Mouse (Mus musculus) cerebellum, adult 11 months (tissue): ENCODE data around the gene Limk2.
A peak's percentile ranks its signal among the peaks of the same experiment; 100 is the strongest.

Experiments used
- DNase-seq: peaks from one replicate; pipeline ENCODE4 v3.0.0; 2022

Gene Limk2

DNA sequence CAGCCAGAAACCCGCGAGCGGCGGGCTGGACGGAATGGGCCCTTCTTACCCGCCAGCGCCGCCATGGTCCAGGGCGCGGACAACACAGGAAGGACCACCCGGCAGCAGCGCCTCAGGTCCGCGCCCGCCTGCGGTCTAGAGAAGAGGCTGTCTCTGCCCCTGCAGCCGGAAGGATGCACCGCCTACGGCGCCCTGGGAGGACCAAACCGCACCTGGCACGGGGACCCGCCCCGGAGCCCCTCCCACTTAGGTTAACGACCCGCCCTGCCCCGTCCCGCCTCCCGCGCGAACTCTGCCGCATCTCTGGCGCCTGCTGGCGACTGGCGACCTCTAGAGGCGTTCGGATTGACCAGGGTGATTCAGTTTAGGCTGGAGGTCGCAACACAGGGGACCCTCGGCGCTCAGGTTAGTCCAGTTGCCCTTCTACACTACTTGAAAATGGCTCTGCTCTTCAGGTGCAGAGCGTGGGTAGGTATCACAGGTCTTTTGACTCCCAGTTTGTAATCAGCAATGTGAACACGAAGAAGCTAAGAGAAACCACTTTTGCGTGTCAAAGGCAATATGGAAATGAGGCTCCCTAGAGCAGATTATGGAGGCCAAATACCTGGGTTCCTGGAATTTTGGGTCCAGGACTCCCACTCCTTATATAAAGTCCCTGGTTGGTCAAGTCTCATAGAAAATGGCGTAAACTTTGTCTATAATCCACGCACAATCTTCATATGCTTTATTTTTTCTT, at the start of gene Limk2:
Limk2 (minus strand) TSS at position 193 of the 736 bp plus-strand sequence.
- DNase-seq, result peak; percentile 93

DNA sequence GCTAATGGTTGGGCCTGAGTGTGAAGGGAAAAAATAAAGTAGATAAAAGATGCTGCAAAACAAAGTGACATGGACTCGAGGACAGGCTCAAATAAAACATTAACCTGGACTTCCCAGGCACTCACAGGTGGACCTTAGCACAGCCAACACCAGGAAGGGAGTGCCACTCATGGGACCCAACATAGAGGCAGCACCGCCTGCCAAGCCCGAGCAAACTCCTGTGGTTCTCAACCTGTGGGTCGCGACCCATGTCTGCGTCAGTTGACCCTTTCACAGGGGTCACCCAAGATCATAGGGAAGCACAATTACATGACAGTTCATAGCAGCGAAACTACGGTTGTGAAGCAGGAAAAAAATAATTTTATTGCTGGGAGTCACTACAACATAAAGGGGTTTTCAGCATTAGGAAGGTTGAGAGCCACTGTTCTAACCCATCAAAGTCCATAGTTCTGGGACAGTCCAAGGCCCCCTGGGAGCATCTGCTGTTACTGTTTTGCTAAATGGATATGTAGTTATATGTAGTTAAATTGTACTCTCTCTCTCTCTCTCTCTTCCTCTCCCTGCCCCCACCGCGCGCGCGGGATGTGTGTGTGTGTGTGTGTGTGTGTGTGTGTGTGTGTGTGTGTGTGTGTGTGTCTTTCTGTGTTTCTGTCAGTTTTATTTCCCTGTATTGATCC, 49.6 kb upstream of the Limk2 start:
- DNase-seq, result no peak

DNA sequence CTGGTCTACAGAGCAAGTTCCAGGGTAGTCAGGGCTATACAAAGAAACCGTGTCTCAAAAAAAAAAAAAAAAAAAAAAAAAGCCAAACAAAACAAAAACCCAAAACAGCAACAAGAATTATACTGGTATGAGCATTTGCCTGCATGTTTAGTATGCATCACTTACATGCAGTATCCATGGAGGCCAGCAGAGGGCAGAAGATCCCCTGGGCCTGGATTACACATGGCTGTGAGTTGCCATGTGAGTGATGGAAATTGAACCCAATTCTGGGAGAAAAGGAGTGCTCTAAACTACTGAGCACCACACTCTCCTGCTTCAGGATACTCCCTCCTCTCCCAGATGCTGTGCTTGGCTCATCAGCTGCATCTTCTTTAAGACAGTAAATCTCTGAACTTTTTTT, 47.4 kb upstream of the Limk2 start:
- peak; percentile 66 for DNase-seq

DNA sequence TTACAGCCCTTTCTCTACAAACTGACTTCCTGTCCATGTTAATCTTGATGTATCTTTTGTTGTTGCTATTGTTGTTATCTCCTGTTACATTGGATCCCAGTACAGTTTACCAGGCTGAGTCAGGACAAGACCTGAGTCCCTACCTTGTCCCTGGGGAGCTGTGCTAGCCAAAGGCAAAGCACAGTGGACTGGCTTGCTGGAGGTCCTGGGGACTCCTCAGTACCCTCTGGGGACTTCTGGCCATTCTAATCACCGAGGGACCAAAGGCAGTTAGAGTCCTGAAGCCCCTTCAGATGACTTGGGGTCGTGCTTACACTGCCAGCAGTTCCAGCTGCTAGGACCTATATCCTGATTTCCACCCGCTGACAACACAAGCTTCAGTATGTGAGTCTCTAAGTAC, 45.5 kb upstream of the Limk2 start:
- no peak for DNase-seq

DNA sequence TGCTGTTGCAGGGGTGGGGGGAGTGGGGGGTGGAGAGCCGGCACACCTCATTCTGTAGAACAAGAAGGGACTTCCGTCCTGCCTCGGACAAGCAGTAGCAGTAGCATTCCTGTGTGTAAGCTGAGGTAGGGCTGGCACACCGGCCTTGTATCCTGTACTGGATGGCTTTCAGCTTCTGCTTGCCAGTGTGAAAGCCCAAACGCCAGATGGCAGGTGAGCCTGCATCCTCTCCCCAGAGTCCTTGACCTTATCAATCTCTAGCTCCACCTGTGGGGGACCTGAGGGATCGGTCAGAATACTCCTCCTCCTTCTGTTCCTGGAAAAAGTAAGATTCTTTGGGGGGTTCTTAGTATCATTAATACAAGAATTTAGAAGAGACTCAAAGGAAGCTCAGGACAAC, 44.5 kb upstream of the Limk2 start:
- peak; percentile 69 for DNase-seq

DNA sequence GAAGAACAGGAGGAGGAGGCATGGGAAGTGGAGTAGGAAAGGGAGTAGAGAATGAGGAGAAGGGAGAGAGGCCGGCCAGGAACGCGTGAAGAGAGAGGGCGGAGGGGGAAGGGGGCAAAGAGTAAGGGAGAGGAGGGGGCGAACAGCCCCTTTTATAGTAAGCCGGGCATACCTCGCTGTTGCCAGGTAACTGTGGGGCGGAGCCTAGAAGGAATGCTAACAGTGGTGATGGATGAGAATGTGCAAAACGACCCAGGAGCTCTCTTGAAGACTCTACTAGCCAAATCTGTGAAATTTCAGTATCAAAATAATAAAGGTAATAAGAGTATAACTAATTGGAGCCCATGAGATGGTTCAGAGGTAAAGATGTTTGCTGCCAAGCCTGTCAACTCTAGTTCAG, 43.8 kb upstream of the Limk2 start:
- DNase-seq, result peak; percentile 38

DNA sequence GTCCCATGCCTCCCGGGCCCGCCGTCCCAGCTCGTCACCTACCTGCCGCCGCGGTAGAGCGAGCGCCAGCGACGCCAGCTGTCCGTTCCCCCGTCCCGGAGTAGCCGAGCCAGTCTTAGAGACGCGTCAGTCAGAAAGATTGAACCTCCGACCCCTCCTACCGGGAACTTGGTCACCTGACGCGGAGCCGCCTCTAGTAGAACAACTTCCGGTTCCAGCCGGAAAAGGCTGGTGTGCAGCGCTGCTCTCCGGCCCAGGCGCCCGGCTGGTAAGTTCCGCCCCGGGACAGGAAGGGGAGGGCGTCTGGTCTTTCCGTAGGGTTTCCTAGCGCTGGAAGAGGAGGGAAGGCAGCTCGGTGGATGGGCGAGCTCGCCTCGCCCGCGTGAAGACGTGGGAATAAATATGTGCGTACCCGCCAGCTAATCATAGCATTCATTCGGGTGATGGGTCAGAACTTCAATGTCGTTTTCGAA, 43.2 kb upstream of the Limk2 start, which contains the start of gene Rnf185:
Rnf185 (minus strand) TSS at position 197 of the 473 bp plus-strand sequence.
- DNase-seq, result peak; percentile 87

DNA sequence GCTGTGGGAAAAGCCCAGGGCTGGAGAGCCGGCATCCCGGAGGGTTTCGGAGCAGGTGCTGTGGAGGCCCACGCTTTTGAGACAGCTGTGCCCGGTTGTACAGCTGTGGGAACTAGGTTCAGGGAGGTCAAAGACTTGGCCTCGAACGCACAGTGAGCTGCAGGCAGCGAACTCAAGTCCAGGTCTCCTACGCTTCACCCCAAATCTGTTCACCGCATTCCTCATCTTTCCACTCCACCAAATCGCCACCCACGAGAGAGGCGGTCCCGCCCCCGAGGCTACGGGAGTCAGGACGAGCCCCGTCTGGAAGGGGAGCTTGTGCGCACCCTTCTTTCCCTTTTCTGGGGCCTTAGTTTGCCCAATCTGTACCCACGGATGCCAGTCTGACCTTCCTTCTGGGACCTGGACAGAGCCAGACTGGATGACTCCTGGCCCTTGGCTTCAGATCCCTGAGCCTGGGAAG, 42.7 kb upstream of the Limk2 start:
- DNase-seq, result no peak

DNA sequence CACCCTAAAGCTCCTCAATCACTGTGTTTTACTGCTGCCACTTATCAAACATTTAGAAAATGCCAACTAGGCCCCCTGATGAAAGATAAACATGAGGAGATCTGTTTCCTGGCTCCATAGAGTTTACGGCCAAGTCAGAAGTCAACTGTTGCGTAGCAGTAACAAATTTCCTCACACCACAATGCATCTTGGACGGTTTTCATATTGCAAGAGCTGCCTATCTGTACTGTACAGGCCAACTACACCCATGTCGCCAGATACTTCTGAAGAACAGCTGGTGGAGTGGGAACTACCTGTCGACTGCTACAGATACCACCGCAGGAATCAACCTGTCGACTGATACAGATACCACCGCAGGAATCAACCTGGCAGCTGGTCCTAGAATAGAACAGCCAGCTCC, 35.9 kb upstream of the Limk2 start:
- no peak for DNase-seq

DNA sequence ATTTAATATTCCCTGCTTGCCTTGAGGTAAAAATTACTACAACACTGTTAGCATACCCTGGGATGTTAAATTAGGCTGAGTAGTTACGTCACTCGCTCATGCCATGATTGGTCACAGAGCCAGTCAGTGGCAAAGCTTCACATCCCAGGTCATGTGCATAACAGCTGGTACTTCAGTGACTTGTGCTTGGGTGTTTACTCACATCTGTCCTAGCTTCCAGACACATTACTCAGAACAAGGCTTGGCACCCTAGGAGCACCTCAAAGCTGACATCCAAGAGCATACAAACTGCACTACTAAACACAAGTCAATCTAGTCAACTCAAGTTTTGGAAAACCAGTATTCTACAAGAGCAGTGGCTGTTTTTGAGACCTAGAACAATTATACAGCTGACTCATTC, 34.1 kb upstream of the Limk2 start:
- DNase-seq, result no peak

DNA sequence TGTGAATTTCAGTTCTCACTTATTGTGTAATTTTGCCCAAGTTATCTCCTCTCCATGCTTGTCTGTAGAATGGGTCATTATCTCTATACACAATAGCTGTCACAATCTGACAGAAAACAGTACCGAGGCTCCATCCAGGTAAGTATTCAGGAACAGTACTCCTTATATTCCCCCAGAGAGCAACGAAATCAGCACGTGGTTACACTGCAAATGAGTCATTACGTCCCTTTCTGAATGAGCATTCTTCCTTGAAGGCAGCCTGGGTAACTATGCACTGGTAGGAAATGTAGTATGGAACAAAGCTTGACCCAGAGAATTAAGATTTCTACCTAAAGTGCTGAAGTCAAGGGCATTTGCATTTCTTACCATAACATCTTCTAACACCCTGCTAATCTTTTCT, 33.7 kb upstream of the Limk2 start:
- DNase-seq, result no peak

DNA sequence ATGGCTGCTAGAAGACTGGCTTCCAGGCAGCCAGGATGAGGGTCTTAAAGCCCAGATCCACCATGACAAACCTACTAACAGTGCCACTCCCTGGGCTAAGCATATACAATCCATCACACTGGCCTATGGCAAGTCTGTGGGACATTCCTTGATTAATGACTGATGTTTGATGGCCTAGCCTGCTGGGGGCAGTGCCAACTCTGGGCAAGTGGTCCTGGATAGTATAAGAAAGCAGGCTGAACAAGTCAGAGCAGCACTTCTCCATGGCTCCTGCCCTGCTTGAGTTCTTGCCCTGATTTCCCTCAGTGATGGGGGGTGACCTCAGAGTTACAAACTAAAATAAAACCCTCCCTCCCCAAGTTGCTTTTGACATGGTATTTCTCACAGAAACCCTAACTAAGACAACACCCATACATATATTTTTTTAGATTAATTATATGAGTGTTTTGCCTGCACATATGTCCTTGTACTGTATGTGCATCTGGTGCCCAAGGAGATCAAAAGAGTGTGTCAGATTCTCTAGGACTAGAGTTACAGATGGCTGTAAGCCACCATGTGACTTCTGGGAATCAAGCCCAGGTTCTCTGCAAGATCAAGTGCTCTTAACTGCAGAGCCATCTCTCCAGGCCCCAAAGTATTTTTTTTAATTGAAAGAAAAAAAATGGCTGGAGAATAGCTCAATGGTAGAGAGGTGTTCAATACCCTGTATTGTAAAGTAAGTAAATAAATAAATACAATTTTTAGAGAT, 32.9 kb upstream of the Limk2 start:
- peak; percentile 47 for DNase-seq

DNA sequence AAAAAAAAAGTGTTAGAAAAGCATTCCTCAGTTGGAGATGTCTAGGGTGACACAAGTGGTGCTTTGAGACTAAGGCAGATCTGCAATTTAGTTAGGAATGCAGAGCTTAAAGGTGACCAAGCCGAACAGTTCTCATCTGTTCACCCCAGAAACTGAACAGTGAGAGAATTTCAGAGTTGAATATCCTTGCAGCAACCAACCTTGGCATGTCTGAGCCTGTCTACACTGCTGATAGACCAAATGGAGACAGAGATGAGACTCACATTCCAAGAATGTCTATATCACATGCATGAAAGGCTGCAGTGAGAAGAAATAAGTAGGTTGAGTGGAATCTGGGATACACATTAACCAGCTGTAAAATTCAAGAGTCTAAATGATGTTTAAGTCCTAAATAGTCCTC, 28.6 kb upstream of the Limk2 start:
- no peak for DNase-seq

DNA sequence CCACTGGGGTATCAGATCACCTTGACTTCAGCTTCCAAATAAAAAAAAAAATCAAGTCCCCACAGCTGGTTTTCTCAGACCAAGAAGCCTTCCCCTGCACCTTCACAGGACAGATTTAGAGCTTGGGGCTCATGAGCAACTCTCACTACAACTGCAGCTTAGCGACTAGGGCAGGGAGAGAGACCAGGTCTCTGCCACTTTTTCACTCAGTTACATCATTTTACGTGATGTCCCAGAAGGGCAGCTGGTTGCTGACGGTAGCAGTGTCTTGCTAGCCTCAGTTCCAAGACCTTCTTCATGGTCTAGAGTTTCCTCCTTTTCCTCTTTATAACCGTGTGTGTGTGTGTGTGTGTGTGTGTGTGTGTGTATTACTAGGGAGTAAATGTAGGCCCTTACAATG, 24.8 kb upstream of the Limk2 start:
- DNase-seq, result no peak

DNA sequence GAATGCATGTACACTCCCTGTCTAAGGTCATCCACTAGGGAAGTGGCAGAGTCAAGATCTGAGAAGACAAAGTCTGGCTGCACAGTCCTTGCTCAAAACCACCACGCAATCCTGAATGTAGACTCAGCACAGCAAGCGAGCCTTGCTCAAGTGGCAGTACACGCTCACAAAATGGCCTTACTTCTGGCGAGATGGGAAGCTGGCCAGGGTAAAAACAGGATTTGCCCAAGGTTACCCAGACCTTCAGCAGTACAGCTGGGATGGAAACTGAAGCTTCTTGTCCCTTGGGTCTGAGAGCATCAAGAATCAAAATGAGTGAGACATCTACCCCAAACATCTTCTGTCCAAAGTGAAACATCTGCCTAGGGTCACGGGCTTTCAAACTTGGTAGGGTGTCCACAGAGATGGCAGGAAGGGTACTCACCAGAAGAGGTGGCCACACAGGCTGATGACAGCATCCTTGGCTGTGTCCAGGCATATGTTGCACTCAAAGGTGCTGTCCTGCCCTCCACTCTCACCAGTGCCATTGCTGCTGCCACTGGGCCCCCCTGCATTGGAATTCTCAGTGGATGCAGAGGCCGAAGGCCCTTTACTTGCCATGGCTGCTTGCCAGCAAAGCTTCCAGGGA, 23.1 kb upstream of the Limk2 start:
- DNase-seq, result no peak

DNA sequence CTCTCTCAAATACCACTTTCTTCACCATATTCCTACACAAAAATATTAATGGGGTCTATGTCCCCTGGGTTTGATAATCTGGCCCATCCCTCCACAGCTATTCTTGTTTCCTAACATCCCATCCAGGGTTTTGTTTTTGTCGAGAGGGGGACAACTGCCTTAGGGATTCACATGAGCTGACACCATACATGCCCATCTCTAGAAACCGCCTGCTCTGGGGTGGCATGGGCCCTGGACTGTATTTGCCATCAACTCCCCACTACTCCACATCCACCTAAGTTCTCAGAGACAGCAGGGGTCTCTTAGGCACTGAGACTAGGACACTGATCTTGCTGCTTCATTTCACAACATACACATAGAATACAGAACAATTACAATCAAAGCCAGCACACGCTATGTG, 22.5 kb upstream of the Limk2 start:
- no peak for DNase-seq

DNA sequence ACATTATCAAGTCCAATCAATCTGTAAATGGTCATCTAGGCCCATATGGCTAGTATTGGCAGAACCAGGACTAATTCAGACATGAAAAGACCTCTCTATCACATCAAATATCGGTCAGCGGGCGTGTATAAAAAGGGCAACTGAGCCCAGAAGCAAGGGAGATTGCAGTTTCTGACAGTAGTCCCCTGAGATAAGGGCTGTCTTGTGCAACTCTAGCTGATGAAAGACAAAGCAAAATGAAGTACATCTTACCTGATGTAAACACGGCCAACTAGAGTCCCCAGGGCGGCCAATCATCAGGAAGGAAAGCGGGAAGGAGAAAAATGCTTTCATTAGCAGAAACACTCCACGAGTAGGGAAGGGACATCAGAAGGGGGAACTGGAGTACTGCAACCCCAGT, 19.6 kb upstream of the Limk2 start:
- DNase-seq, result no peak

DNA sequence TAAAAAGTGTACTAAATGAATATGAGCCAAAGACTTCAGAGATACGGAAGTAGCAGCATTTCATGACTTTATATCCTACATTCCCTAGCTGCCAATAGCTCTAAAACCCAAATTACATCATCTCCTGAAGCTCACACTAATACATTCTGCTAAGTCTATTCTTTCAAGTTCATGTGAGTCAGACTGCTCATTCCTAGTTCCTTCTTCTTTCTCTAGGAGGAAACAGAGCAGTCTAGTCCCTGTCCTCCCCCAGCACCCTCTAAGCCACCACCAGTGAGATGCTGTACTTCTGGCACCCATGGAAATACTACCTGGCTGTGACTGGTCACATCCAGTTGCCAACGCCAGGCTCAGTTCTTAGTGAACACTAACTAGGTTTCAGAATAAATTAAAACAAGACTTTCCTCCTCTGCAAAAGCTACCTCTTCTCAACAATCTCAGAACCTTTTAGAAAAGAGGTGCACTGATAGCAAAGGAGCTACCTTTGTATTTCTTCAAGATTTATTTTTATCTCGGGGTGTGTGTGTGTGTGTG, 18.8 kb upstream of the Limk2 start:
- DNase-seq, result no peak

DNA sequence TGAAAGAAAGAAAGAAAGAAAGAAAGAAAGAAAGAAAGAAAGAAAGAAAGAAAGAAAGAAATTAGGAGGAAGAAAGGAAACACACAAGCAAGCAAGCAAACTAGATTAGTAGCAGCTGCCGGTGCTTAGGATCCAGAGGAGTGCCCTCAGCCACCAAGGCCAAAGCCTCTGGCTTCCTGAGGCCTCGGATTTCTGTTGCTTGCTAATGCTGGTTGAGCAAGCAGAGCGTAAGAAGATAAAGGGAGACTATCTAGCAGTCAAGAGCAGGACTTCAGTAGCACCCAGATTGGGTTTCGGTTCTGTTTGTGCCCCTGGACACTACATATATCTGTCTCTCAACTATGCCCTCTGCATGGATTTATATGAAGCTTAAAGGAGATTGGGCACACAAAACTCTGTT, 13.3 kb upstream of the Limk2 start:
- DNase-seq, result no peak

DNA sequence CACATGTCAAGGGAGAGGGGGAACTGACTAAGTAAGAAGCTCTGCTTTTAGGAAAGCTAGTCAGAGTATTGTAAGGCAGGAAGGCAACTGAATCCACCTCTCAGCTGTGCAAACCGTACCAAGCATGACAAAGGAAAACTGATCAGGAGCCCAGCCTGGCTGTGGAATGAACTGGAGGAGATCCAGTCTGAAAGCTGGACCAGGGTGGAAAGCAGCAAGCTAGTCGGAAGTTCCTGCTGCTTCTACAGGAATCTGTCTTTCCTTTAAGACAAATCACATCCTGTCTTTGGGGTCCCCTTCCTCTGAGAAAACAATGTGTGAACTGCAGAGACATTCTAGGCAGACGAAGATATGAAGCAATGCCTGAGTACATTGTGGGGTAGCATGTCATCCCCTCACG, 9.8 kb upstream of the Limk2 start:
- DNase-seq, result no peak

DNA sequence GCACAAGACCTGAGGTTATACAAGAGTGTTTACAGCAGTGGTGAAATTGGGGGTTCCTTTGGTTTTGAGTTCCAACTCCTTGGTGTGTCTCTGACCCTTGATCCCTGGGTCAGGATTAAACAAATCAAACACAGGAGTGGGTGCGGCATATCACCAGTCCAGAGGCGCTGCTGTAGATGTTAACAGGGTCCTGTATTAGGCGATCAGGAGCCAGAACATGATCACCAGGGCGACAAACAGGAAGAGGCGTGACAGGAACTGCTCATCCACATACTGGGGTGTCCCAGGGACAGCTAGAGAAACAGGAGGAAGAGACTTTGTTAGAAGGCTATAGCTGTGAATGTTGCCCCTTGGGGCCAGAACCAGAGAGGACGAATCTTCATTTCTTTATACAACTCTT, 8.8 kb upstream of the Limk2 start:
- DNase-seq, result no peak

DNA sequence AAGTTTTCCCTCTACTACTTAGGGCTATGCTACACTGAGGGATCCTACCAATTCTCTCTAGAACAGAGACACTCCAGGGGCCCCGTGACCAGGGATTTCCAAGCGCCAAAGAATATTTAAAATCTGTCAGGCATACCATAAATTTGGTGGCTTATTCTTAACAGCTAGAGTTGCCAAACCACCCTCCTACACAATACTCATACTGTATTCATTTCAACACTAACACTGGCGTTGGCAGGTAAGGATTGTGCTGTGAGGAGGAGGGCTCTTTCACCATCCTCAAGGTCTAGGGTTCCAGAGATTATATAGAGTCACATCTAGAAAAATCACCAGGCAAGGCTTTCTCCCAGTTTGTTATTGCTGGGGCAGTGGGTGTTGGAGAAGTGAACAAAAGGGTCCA, 7.4 kb upstream of the Limk2 start:
- no peak for DNase-seq

DNA sequence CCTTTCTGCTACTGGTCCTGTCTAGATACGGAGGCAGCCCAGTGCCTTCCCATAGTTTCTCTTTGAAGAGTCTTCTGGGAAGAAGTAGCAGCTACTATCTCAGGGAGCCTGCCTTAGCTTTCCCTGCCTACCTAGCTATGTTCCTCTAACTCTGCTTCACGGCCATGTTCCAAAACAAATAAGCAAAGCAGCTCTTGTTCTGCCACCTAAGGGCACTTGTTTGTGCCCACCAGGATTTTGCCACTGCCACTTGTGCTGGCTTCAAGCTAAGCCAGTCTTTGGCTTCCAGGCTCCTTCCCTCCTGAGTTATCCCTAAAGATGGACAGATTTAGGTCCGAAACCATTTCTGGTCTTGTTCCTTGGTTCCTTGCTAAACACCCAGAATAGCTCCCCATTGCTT, 3.1 kb upstream of the Limk2 start:
- DNase-seq, result no peak
